ENCODE assay signal across 8 mouse cellular contexts in the genomic region with DNA sequence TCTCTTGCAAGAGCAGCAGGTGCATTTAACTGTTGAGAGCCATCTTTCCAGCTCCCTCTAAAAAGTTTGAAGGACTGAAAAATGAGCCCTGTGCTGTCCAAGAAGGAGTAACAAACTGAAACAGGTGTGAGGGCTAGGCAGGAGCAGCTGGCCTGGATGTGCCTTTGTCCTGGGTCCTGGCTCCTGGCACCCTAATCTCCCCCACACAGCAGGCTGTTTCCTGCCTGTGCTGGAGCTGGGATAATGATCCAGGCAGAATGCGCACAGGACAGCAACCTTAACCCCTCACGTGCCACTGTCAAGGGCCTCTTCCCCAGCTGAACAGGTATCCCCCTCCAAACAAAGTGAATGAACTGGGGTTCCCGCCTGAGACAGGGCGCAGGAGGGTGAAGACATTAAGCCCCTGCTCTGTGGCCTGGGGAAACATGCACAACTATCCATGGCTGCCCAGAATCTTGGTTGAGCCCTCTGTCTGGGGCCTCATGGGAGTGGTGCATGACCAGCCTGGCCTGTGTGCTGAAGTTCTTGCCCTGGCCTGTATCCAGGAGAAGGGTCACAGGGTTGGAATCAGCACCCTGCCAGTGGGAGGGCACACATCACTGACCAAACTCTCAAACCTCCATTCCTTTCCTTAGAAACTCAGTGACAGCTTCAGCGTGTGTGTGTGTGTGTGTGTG. TPM values are rescaled to one million over a fixed set of nuclear protein-coding genes. Genes with fewer than 3 reads are reported as not detected.
DNase-seq lines count a peak whose midpoint lies in the region; ATAC-seq lines count a peak whose summit lies in the region.

No protein-coding gene starts in this region.

- WGBS in hindbrain, embryonic 12.5 days: 62% methylated on average over 5 of the region's 5 CpGs
- 68% methylated on average over 5 of the region's 5 CpGs for WGBS in hindbrain, embryonic 14.5 days
- WGBS in intestine, embryonic 15.5 days: 68% methylated on average over 5 of the region's 5 CpGs
- WGBS in limb, embryonic 12.5 days: 49% methylated on average over 5 of the region's 5 CpGs
- WGBS in forebrain, embryonic 16.5 days: 48% methylated on average over 5 of the region's 5 CpGs

- no peak for ATAC-seq in hindbrain, embryonic 12.5 days (ENCODE audit: low FRiP score)
- no peak for ATAC-seq in hindbrain, embryonic 14.5 days (ENCODE audit: low FRiP score)
- peak; percentile 18; the same call in 1 of the 2 replicates for ATAC-seq in intestine, embryonic 15.5 days
- no peak for ATAC-seq in limb, embryonic 12.5 days (ENCODE audit: insufficient number of reproducible peaks, insufficient read depth, low FRiP score, low TSS enrichment, low read depth)
- ATAC-seq in monocyte, adult 5-6 weeks (replicated peaks; ENCODE audit: insufficient number of reproducible peaks, low FRiP score, low TSS enrichment, poor library complexity, severe bottlenecking): no peak
- no peak for ATAC-seq in forebrain, embryonic 16.5 days

- DNase-seq in hindbrain, embryonic 14.5 days (ENCODE audit: low spot score): no peak
- DNase-seq in adipocyte (ENCODE audit: low spot score): peak; percentile 88
- no peak for DNase-seq in right cerebral cortex, postnatal 4 days

- no peaks in the 10 kb centered on the region for H3K9me3 ChIP-seq in hindbrain, embryonic 12.5 days (replicated peaks)
- no peaks in the 10 kb centered on the region for H3K9me3 ChIP-seq in hindbrain, embryonic 14.5 days (ENCODE audit: control insufficient read depth, low read length)
- no peaks in the 10 kb centered on the region for H3K9me3 ChIP-seq in intestine, embryonic 15.5 days
- H3K9me3 ChIP-seq in limb, embryonic 12.5 days: no peaks in the 10 kb centered on the region
- H3K9me3 ChIP-seq in forebrain, embryonic 16.5 days (ENCODE audit: control insufficient read depth, low read length): no peaks in the 10 kb centered on the region

- H3K27ac ChIP-seq in hindbrain, embryonic 12.5 days: no peak overlapping the region
- H3K27ac ChIP-seq in hindbrain, embryonic 14.5 days: no peak overlapping the region
- H3K27ac ChIP-seq in intestine, embryonic 15.5 days: no peak overlapping the region
- H3K27ac ChIP-seq in limb, embryonic 12.5 days: peak overlapping the region; percentile 87
- H3K27ac ChIP-seq in forebrain, embryonic 16.5 days (ENCODE audit: low read length): no peak overlapping the region

- H3K27me3 ChIP-seq in hindbrain, embryonic 12.5 days: no peaks in the 10 kb centered on the region; the same call in 1 of the 2 replicates
- no peaks in the 10 kb centered on the region for H3K27me3 ChIP-seq in hindbrain, embryonic 14.5 days (ENCODE audit: control insufficient read depth, insufficient read depth, low read length)
- no peaks in the 10 kb centered on the region for H3K27me3 ChIP-seq in intestine, embryonic 15.5 days (replicated peaks)
- no peaks in the 10 kb centered on the region for H3K27me3 ChIP-seq in limb, embryonic 12.5 days
- H3K27me3 ChIP-seq in forebrain, embryonic 16.5 days (replicated peaks; ENCODE audit: control insufficient read depth, insufficient read depth, low read length): no peaks in the 10 kb centered on the region

- peak overlapping the region; percentile 13; the same call in 1 of the 2 replicates for H3K9ac ChIP-seq in hindbrain, embryonic 12.5 days
- H3K9ac ChIP-seq in hindbrain, embryonic 14.5 days: no peak overlapping the region
- H3K9ac ChIP-seq in intestine, embryonic 15.5 days: no peak overlapping the region
- no peak overlapping the region for H3K9ac ChIP-seq in limb, embryonic 12.5 days (replicated peaks)
- H3K9ac ChIP-seq in forebrain, embryonic 16.5 days (replicated peaks; ENCODE audit: low read depth, low read length): no peak overlapping the region

- peaks cover 51% of the 10 kb centered on the region for H3K4me1 ChIP-seq in hindbrain, embryonic 12.5 days
- peaks cover 16% of the 10 kb centered on the region for H3K4me1 ChIP-seq in hindbrain, embryonic 14.5 days (replicated peaks; ENCODE audit: control insufficient read depth, insufficient read depth, low read length)
- H3K4me1 ChIP-seq in intestine, embryonic 15.5 days (replicated peaks): peaks cover 39% of the 10 kb centered on the region
- H3K4me1 ChIP-seq in limb, embryonic 12.5 days (replicated peaks): peaks cover 78% of the 10 kb centered on the region
- peaks cover 22% of the 10 kb centered on the region for H3K4me1 ChIP-seq in forebrain, embryonic 16.5 days (replicated peaks; ENCODE audit: control insufficient read depth, insufficient read depth, low read length)

- no peak overlapping the region for H3K4me3 ChIP-seq in hindbrain, embryonic 12.5 days
- no peak overlapping the region for H3K4me3 ChIP-seq in hindbrain, embryonic 14.5 days (replicated peaks; ENCODE audit: low read length)
- no peak overlapping the region for H3K4me3 ChIP-seq in intestine, embryonic 15.5 days (replicated peaks)
- no peak overlapping the region for H3K4me3 ChIP-seq in limb, embryonic 12.5 days (replicated peaks)
- H3K4me3 ChIP-seq in forebrain, embryonic 16.5 days (replicated peaks; ENCODE audit: low read length): no peak overlapping the region

- no peak overlapping the region for H3K4me2 ChIP-seq in hindbrain, embryonic 12.5 days (replicated peaks)
- H3K4me2 ChIP-seq in hindbrain, embryonic 14.5 days (replicated peaks): no peak overlapping the region
- H3K4me2 ChIP-seq in intestine, embryonic 15.5 days (replicated peaks): no peak overlapping the region
- H3K4me2 ChIP-seq in limb, embryonic 12.5 days: no peak overlapping the region
- H3K4me2 ChIP-seq in forebrain, embryonic 16.5 days (ENCODE audit: low read length): no peak overlapping the region

- no peaks in the 10 kb centered on the region for H3K36me3 ChIP-seq in hindbrain, embryonic 12.5 days
- no peaks in the 10 kb centered on the region for H3K36me3 ChIP-seq in hindbrain, embryonic 14.5 days (replicated peaks; ENCODE audit: control insufficient read depth, insufficient read depth)
- no peaks in the 10 kb centered on the region for H3K36me3 ChIP-seq in intestine, embryonic 15.5 days
- no peaks in the 10 kb centered on the region for H3K36me3 ChIP-seq in limb, embryonic 12.5 days
- H3K36me3 ChIP-seq in forebrain, embryonic 16.5 days (ENCODE audit: control insufficient read depth, insufficient read depth): no peaks in the 10 kb centered on the region

RNA-seq across cellular contexts. Expression of gene Morn1, which starts 49.7 kb away (rescaled TPM):
- polyA plus RNA-seq in hindbrain, embryonic 12.5 days (2016; fragmentation: Nextera tagmentation; extraction: Ambion mirVana): 7.7 and 8.0 TPM in 2 replicates
- 6.1 and 8.7 TPM in 2 replicates for polyA plus RNA-seq in hindbrain, embryonic 14.5 days (2014; fragmentation: Nextera tagmentation; extraction: Ambion mirVana)
- 3.0 and 3.9 TPM in 2 replicates for polyA plus RNA-seq in intestine, embryonic 15.5 days (2015; fragmentation: Nextera tagmentation; extraction: Ambion mirVana)
- polyA plus RNA-seq in limb, embryonic 12.5 days (2016; fragmentation: Nextera tagmentation; extraction: Ambion mirVana): 5.2 and 6.9 TPM in 2 replicates
- 0.97 TPM in 1 of 3 replicates, not detected in the others for total RNA-seq in monocyte, adult 5-6 weeks (2017)
- polyA plus RNA-seq in forebrain, embryonic 16.5 days (2015; fragmentation: Nextera tagmentation; extraction: Ambion mirVana): 6.0 and 10.7 TPM in 2 replicates

RNA-seq across cellular contexts. Expression of gene Rer1, which starts 49.9 kb away (rescaled TPM):
- polyA plus RNA-seq in hindbrain, embryonic 12.5 days (2016; fragmentation: Nextera tagmentation; extraction: Ambion mirVana): 130 and 137 TPM in 2 replicates
- polyA plus RNA-seq in hindbrain, embryonic 14.5 days (2014; fragmentation: Nextera tagmentation; extraction: Ambion mirVana): 145 and 148 TPM in 2 replicates
- 194 and 205 TPM in 2 replicates for polyA plus RNA-seq in intestine, embryonic 15.5 days (2015; fragmentation: Nextera tagmentation; extraction: Ambion mirVana)
- polyA plus RNA-seq in limb, embryonic 12.5 days (2016; fragmentation: Nextera tagmentation; extraction: Ambion mirVana): 136 and 141 TPM in 2 replicates
- total RNA-seq in monocyte, adult 5-6 weeks (2017): 111 to 130 TPM (median 118 TPM) in 3 replicates
- 125 and 133 TPM in 2 replicates for polyA plus RNA-seq in forebrain, embryonic 16.5 days (2015; fragmentation: Nextera tagmentation; extraction: Ambion mirVana)
